Mouse (Mus musculus) midbrain, embryonic 15.5 days (tissue): ENCODE results near the gene Gm8332. TPM values are rescaled to one million over a fixed set of nuclear protein-coding genes. Genes with fewer than 3 reads are reported as not detected.
"Not testable (repeated sequence)": the region's sequence is repeated elsewhere in the genome, so short reads cannot be mapped to it uniquely, and the experiment has no call there.

Source experiments
- ATAC-seq: fragments of 200-750 bp; cut with Nextera tagmentation; replicated peaks from 2 replicates; pipeline ENCODE4 v1.8.0; 2017; ENCODE audit warnings: moderate TSS enrichment
- H3K27ac ChIP-seq: fragments of 300-500 bp; sonication (generic); 2 replicates; pipeline ENCODE4 v1.5.1; 2015; ENCODE audit warnings: mild to moderate bottlenecking, inconsistent platforms
- H3K27me3 ChIP-seq: fragments of 300-500 bp; sonication (generic); replicated peaks from 2 replicates; pipeline ENCODE4 v1.6.1; 2015; ENCODE audit warnings: inconsistent platforms
- H3K36me3 ChIP-seq: fragments of 300-500 bp; sonication (generic); replicated peaks from 2 replicates; pipeline ENCODE4 v1.6.1; 2015; ENCODE audit warnings: inconsistent platforms
- H3K4me1 ChIP-seq: fragments of 300-500 bp; sonication (generic); 2 replicates; pipeline ENCODE4 v1.6.1; 2015; ENCODE audit warnings: inconsistent platforms
- H3K4me2 ChIP-seq: fragments of 300-500 bp; sonication (generic); 2 replicates; pipeline ENCODE4 v1.6.1; 2015; ENCODE audit warnings: inconsistent platforms, mild to moderate bottlenecking, moderate library complexity
- H3K4me3 ChIP-seq: fragments of 300-500 bp; sonication (generic); 2 replicates; pipeline ENCODE4 v1.5.1; 2015; ENCODE audit warnings: mild to moderate bottlenecking, inconsistent platforms
- H3K9ac ChIP-seq: fragments of 300-500 bp; sonication (generic); 2 replicates; pipeline ENCODE4 v1.6.1; 2015; ENCODE audit warnings: mild to moderate bottlenecking, inconsistent platforms
- H3K9me3 ChIP-seq: fragments of 300-500 bp; sonication (generic); 2 replicates; pipeline ENCODE4 v1.6.1; 2016; ENCODE audit warnings: inconsistent platforms
- WGBS: fragments of 180-500 bp; shearing (Covaris S2); methylation state at CpG from one replicate; pipeline ENCODE4 v1.1.7; 2015; ENCODE audit warnings: mixed read lengths; 5-methylcytosine and 5-hydroxymethylcytosine counted together
- polyA plus RNA-seq: library from polyadenylated mRNA; unstranded; fragments of >200 nt; fragmentation: Nextera tagmentation; extraction: Ambion mirVana; gene quantifications from 2 replicates; pipeline ENCODE4 v1.2.1, GENCODE M21; 2015

The Gm8332 gene
- polyA plus RNA-seq = not detected in 2 replicates

DNA sequence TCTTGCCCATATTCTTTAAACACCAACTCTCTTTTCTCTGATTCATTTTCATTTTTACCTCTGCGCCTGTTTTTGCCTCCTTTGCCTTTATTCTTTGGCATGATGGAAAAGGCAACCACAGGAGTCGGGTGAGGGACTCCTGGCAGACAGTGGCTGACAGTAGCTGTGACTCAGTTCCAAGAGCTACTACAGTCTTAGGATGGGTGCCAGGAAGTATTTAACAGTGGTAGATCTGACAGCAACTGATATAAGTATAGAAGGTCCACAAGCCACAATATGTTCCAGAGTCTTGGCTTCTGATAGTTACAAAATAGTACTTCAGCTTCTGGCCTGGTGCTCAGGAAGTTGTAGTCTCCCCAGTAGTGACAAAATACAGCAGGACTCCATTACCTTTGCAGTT lies at the start of gene Gm8332:
Gene Gm8332, minus strand, starts transcription at position 101 of the 400 bp plus-strand sequence.
- 55% methylated on average over 2 of the region's 2 CpGs for WGBS

DNA sequence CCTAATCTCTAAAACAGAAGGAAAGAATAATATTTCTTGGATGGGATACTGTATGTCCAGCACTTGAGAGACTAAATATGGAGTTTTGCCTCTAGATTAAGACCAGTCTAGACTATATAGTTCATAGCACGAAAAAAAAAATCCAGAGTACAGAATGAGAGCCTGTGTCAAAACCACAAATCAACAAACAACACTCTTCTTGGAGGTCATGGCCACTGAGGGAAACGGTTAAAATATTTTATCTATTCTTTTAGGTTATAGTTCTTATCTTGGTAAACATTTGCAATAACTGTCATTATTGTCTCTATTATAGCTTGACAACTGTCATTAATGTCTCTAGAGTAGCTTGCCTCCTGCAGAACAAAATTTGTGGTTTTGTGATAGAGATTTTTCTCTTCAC lies 47.3 kb upstream of the Gm8332 start:
- H3K27ac ChIP-seq, H3K4me2 ChIP-seq, H3K4me1 ChIP-seq, H3K27me3 ChIP-seq, ATAC-seq, H3K9me3 ChIP-seq, H3K36me3 ChIP-seq, H3K4me3 ChIP-seq, H3K9ac ChIP-seq: not testable (repeated sequence)
- WGBS = 79% methylated on average over 2 of the region's 2 CpGs

More for the DNA sequence above, at the start of gene Gm8332:
- not testable (repeated sequence) for H3K4me1 ChIP-seq, H3K4me2 ChIP-seq, H3K4me3 ChIP-seq, H3K27me3 ChIP-seq, ATAC-seq, H3K27ac ChIP-seq, H3K9ac ChIP-seq, H3K36me3 ChIP-seq, H3K9me3 ChIP-seq

DNA sequence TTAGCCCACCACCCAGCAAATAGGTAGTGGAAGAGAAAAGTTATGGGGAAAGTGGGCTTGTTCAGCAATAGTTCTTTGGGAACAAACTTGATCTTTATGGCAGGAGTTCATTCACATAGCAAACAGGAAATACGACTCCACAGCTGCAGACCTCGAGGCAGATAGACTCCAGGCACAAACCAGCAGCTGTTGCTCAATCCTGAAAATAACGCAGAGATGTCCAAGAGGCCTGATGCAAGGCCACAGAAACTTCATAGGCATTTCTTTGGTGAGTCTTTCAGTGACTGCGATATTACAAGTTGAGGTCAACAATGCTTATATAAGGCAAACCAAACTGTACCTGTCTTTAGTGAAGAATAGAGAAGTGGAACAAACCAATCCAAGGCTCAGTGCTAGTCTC lies 43.2 kb upstream of the Gm8332 start:
- not testable (repeated sequence) for H3K4me2 ChIP-seq, ATAC-seq, H3K4me1 ChIP-seq, H3K27ac ChIP-seq, H3K4me3 ChIP-seq, H3K9me3 ChIP-seq, H3K27me3 ChIP-seq, H3K36me3 ChIP-seq, H3K9ac ChIP-seq
- 80% methylated on average over 4 of the region's 4 CpGs for WGBS

DNA sequence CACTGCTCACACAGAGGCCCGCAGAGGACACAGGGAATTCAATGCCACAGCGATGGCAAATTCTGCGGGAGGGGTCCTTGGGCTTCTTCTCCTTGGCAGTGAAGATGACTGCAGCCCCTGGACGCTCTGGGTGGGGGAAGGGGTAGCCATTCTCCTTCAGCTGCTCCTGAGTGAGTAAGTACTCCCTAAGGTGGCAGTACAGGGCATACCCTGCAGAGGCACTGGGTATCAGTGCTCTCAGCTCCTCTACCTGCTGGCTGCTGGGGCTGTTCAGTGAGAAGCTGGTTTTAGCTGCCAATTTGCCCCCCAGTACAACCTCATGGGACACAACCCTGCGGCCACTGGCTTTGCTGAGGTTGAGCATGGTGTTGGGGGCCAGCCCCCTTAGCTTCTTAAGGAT lies 35.3 kb upstream of the Gm8332 start:
- WGBS = 92% methylated on average over 5 of the region's 5 CpGs
- H3K9me3 ChIP-seq, ATAC-seq: not testable (repeated sequence)

DNA sequence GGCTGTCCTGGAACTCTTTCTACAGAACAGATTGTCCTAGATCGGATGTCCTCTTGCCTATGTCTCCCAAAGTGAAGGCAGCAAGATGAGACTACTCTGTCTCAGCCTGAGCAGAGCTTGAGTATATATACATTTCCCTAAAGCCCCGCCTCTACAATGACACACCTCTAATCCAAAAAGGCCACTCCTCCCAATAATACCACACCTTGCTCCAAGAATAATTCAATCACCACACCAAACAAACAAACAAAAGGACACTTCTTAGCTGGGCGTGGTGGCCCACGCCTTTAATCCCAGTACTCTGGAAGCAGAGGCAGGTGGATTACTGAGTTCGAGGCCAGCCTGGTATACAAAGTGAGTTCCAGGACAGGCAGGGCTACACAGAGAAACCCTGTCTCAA lies 24.5 kb upstream of the Gm8332 start, which contains the start of gene Gm5662:
Gene Gm5662, minus strand, starts transcription at position 101 of the 400 bp plus-strand sequence.
- not testable (repeated sequence) for H3K27ac ChIP-seq, H3K4me2 ChIP-seq, H3K9ac ChIP-seq, H3K4me1 ChIP-seq, H3K9me3 ChIP-seq, H3K27me3 ChIP-seq, H3K36me3 ChIP-seq, ATAC-seq, H3K4me3 ChIP-seq
- 84% methylated on average over 5 of the region's 5 CpGs for WGBS

More for the DNA sequence above, 35.3 kb upstream of the Gm8332 start:
- not testable (repeated sequence) for H3K27me3 ChIP-seq, H3K4me1 ChIP-seq, H3K9ac ChIP-seq, H3K27ac ChIP-seq, H3K36me3 ChIP-seq, H3K4me3 ChIP-seq, H3K4me2 ChIP-seq

DNA sequence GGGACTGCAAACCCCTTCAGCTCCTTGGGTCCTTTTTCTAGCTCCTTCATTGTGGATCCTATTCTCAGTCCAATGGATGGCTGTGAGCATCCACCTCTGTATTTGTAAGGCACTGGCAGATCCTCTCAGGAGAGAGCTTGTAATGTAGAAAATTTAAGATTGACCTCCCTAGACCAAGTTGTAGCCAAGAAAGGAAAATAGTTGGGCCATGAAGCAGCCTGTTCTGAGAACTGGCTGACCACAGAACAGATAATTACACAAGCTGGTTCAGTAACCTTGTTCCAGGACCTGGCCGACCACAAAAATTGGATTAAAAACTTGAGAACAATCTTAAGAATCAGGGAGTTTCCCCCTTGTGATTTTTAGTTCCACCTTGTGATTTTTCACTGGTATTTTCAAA lies 7.3 kb upstream of the Gm8332 start:
- no peak overlapping the region for H3K27ac ChIP-seq
- 41% methylated on average over 1 of the region's 1 CpGs for WGBS
- ATAC-seq = no peak

DNA sequence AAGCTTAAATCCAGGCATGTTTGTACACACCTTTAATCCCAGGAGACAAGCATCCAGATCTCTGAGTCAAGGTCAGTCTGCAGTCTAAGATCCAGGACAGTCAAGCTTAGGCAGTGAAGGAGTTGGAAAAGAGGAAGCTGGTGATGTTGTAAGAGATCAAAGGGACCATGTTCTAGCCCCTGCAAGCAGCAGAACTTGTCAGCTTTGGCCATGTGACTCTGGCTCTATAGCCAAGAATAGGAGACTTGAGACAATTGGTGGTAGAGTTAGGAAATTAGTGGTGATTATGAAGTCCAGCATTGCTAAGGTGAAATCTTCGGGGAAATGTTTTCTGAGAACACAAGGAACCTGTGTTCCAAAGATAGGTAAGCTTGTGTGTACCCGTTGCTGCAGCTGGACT lies 6.0 kb upstream of the Gm8332 start:
- not testable (repeated sequence) for H3K9ac ChIP-seq, H3K36me3 ChIP-seq, H3K27ac ChIP-seq, ATAC-seq, H3K27me3 ChIP-seq, H3K4me1 ChIP-seq, H3K9me3 ChIP-seq, H3K4me3 ChIP-seq, H3K4me2 ChIP-seq
- WGBS = 74% methylated on average over 2 of the region's 2 CpGs

More for the DNA sequence above, 7.3 kb upstream of the Gm8332 start:
- H3K36me3 ChIP-seq = no peaks in the 10 kb centered on the region
- H3K4me3 ChIP-seq = no peak overlapping the region
- H3K27me3 ChIP-seq = no peaks in the 10 kb centered on the region
- 0 out of 2 replicates have a peak, but pooled peaks cover 7% of the 10 kb centered on the region for H3K9me3 ChIP-seq
- no peaks in the 10 kb centered on the region for H3K4me1 ChIP-seq
- no peak overlapping the region for H3K9ac ChIP-seq
- no peak overlapping the region for H3K4me2 ChIP-seq

DNA sequence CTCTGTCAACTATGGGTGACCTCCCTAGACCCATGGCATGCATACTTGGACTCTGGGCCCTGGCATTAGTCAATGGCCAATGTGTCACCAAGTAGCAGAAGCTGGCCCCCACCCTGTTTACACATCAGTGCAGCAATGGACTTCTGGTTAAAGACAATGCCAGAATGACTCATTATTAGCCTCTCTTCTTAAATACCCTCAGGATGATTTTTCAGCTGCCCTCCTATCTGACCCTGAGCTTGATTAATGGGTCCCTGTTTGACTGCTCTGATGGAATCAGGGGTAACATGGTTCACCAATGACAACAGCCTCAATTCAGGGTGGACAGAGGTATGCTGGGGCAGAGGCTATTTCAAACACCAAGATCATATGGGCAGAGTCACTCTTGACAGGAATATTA lies 4.1 kb downstream of the Gm8332 start:
- H3K9ac ChIP-seq, H3K9me3 ChIP-seq: not testable (repeated sequence)

DNA sequence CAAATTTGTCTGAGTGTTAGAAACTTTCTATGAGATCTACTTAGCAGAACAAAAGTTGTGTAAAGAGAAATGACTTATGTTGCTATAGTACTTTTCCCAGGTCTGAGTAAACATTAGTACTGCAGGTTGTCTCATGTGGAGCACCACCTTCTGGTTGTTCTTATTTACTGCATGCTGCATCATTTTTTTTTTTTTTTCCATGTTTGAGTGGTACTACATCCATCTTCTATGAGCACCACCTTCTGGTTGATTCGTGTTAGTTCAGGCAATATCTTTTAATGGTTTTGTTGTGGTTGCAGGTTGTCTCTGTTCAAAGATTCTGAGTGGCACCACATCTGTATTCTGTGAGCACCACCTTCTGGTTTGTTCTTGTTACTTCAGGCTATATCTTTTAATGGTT lies 7.0 kb downstream of the Gm8332 start:
- not testable (repeated sequence) for H3K9ac ChIP-seq, H3K9me3 ChIP-seq, H3K27ac ChIP-seq, ATAC-seq, H3K36me3 ChIP-seq, H3K27me3 ChIP-seq, H3K4me3 ChIP-seq, H3K4me1 ChIP-seq, H3K4me2 ChIP-seq
- 44% methylated on average over 1 of the region's 1 CpGs for WGBS

More for the DNA sequence above, 4.1 kb downstream of the Gm8332 start:
- not testable (repeated sequence) for H3K27ac ChIP-seq, H3K36me3 ChIP-seq, H3K4me1 ChIP-seq, ATAC-seq, H3K4me3 ChIP-seq, H3K4me2 ChIP-seq, H3K27me3 ChIP-seq

DNA sequence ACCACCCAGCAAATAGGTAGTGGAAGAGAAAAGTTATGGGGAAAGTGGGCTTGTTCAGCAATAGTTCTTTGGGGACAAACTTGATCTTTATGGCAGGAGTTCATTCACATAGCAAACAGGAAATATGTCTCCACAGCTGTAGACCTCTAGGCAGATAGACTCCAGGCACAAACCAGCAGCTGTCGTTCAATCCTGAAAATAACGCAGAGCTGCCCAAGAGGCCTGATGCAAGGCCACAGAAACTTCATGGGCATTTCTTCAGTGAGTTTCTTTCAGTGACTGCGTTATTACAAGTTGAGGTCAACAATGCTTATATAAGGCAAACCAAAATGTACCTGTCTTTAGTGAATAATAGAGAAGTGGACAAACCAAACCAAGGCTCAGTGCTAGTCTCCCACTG lies 30.5 kb downstream of the Gm8332 start:
- no peak overlapping the region for H3K27ac ChIP-seq
- H3K36me3 ChIP-seq = no peaks in the 10 kb centered on the region
- 91% methylated on average over 3 of the region's 3 CpGs for WGBS
- H3K4me2 ChIP-seq = no peak overlapping the region
- H3K4me1 ChIP-seq = no peaks in the 10 kb centered on the region
- H3K27me3 ChIP-seq = no peaks in the 10 kb centered on the region
- ATAC-seq = no peak
- H3K9ac ChIP-seq = no peak overlapping the region
- no peak overlapping the region for H3K4me3 ChIP-seq
- 0 out of 2 replicates have a peak, but pooled peaks cover 3% of the 10 kb centered on the region for H3K9me3 ChIP-seq

DNA sequence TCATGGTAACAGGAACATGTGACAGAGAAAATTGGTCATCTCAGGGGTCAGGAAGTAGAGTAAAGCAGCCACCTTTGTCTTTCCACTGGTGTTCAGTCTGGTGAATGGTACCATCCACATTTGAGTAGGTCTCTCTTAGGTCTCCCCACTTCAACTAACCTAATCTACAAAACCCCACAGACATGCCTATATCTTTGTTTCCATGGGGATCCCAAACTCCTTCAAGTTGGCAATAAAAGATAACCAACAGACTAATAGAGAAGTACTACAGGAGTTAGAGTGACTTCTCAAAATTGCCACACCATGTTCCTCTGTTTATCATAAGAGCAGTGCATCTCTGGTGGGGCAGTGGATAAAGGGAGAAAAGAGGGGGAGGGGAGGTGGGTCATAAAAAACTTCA lies 31.8 kb downstream of the Gm8332 start:
- H3K9me3 ChIP-seq, H3K36me3 ChIP-seq, H3K4me3 ChIP-seq, H3K4me1 ChIP-seq, ATAC-seq, H3K27ac ChIP-seq, H3K9ac ChIP-seq, H3K4me2 ChIP-seq, H3K27me3 ChIP-seq: not testable (repeated sequence)

DNA sequence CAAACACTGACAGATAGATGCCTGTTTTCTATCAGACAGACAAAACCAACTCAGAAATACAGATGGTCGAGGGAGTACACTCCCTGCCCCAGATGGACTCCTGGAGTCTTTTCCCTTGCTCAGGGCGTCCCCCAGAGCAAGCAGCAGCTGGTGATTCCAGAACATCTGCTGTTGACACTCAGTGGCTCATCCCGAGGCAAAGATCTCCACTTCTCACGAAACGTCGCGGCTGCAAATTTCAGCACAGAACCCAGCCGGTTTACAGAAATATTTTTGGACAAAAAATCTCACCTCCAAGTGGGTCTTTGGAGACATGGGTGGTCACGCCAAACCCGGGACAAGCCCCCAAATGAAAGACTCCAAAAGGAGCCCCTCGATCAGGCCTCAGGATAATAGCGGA lies 35.3 kb downstream of the Gm8332 start:
- no peak overlapping the region for H3K4me2 ChIP-seq
- 89% methylated on average over 12 of the region's 12 CpGs for WGBS
- no peak overlapping the region for H3K27ac ChIP-seq
- no peak overlapping the region for H3K9ac ChIP-seq
- H3K27me3 ChIP-seq = no peaks in the 10 kb centered on the region
- H3K4me1 ChIP-seq = no peaks in the 10 kb centered on the region
- no peak for ATAC-seq
- no peaks in the 10 kb centered on the region for H3K36me3 ChIP-seq
- no peak overlapping the region for H3K4me3 ChIP-seq
- no peaks in the 10 kb centered on the region for H3K9me3 ChIP-seq

DNA sequence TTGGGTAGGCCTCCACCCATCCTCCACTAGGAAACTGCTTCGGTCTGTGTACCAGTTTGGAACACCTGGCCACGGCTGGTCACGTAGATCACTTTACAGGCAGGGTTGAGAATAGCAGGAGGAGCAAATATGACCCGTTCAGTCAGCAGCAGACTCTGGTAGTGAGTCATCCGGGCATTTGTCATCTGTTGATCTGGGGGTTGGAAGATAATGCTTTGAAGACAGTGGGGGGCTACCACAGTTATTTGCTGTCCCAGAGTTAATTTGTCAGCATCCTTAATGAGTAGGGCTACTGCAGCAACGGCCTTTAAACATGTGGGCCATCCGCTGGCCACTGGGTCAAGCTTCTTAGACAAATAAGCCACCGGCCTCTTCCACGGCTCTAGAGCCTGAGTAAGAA lies 38.4 kb downstream of the Gm8332 start:
- H3K9me3 ChIP-seq, H3K27me3 ChIP-seq, H3K27ac ChIP-seq, H3K4me1 ChIP-seq, H3K4me2 ChIP-seq, H3K9ac ChIP-seq, H3K4me3 ChIP-seq, ATAC-seq, H3K36me3 ChIP-seq: not testable (repeated sequence)
- WGBS = 85% methylated on average over 9 of the region's 9 CpGs

DNA sequence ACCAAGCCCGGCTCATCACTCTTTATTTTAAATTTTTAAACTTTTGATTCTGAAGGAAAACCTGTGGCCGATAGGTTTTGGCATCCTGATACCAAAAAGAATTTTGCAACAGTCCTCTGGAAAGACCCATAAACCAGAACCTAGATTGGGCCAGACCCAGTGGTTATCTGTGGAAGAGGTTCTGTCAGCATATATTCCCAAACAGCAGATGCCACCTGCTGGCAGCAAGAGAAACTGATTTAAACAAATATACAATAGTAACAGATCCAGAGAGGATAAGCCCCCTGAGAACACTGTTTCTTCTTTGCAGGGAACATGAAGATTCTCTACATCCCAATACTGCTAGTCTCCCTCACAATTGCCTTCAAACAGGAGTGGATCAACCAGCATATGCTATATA lies 47.0 kb downstream of the Gm8332 start:
- H3K27me3 ChIP-seq = no peaks in the 10 kb centered on the region
- H3K4me2 ChIP-seq = no peak overlapping the region
- H3K9ac ChIP-seq = no peak overlapping the region
- no peak overlapping the region for H3K27ac ChIP-seq
- WGBS = 88% methylated on average over 2 of the region's 2 CpGs
- H3K9me3 ChIP-seq = no peaks in the 10 kb centered on the region
- ATAC-seq = no peak
- no peak overlapping the region for H3K4me3 ChIP-seq
- H3K4me1 ChIP-seq = no peaks in the 10 kb centered on the region
- H3K36me3 ChIP-seq = no peaks in the 10 kb centered on the region
